Mouse (Mus musculus): Measurements from ENCODE around the gene Smurf1.

GRCm38 (mm10) chr5:144978533-144979107 lies 13.0 kb upstream of the Smurf1 start:
- TF ChIP-seq MAX (IDR thresholded peaks at IDR 0.05; ENCODE audit: low read length) (no peak), CHD2 (IDR thresholded peaks at IDR 0.05; ENCODE audit: low read length) (no peak), POLR2A (IDR thresholded peaks at IDR 0.05; ENCODE audit: low read depth, low read length) (no peak), TCF12 (IDR thresholded peaks at IDR 0.05; ENCODE audit: low read depth, low read length) (no peak), CTCF (conservative IDR thresholded peaks at IDR 0.05 in 1 of 2, IDR thresholded peaks at IDR 0.05 in 1 of 2; ENCODE audit: low read depth in 2 of 2, low read length in 2 of 2) (no peak), GABPA (IDR thresholded peaks at IDR 0.05; ENCODE audit: insufficient replicate concordance, low read depth, low read length) (no peak), MEF2A (IDR thresholded peaks at IDR 0.05; ENCODE audit: borderline replicate concordance, low read depth, low read length) (no peak), ZMIZ1 (IDR thresholded peaks at IDR 0.05; ENCODE audit: low read depth, low read length) (no peak), ZC3H11A (IDR thresholded peaks at IDR 0.05; ENCODE audit: low read depth, low read length) (no peak), PAX5 (IDR thresholded peaks at IDR 0.05; ENCODE audit: low read length) (no peak)

Measured in CH12.LX (cell line).